Mouse (Mus musculus) ovary, postnatal 14 days (tissue): Measurements from ENCODE around the gene Cbr4.

ENCODE experiments used
- DNase-seq: peaks from one replicate; pipeline ENCODE4 v3.0.0; 2022; ENCODE audit warnings: low spot score

Gene Cbr4

GRCm38 (mm10) chr8:61550006-61550748 lies 62.6 kb downstream of the Cbr4 start:
- no peak for DNase-seq

- no peak for DNase-seq
Measured at GRCm38 (mm10) chr8:61552221-61552620, 64.7 kb downstream of the Cbr4 start.

- DNase-seq = no peak
Measured at GRCm38 (mm10) chr8:61552755-61553402, 65.3 kb downstream of the Cbr4 start.

- no peak for DNase-seq
Measured at GRCm38 (mm10) chr8:61555343-61555742, 67.8 kb downstream of the Cbr4 start.

- no peak for DNase-seq
Measured at GRCm38 (mm10) chr8:61556219-61556618, 68.7 kb downstream of the Cbr4 start.
